Mouse (Mus musculus): ENCODE data around the gene Dyrk3.
"Not testable (repeated sequence)": the region's sequence is repeated elsewhere in the genome, so short reads cannot be mapped to it uniquely, and the experiment has no call there.

Dyrk3 gene

DNA sequence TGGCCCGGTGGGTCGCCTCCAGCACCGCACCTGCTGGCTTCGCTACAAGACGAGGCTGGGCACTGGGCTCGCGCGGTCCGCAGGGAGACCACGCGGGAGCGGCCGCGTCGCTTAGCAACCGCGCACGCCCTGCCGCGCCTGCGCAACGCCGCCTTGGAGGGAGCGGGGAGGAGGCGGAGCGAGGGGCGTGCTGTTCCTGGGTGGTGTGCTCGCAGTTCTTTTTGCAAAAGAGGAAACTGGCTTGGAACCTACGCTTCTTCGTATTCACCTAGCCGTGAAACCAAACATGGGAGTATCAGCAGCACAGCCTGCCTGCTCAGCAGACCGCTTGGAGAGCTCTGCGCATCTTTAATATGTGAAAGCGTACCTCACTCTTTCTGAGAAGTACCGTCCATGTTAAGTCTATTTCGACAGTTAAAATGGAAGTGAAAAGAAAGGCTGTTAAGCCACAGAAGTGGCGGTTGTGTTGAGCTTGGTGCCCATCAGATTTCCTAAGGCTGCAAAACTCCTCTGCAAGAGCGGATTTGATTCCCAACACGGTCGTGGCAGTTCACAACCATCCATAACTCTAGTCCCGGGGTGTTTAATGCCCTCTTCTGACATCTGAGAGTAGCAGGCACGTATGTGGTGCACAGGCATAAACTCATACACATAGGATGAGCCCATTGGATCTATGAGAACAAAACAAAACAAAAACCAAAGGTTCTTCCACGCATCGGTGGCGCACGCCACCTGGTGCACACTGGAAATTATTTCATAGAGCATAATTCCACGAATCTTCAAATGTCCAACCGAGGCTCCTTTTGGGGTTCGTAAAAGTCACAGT, at the start of gene Dyrk3:
Dyrk3 (minus strand) TSS at position 150 of the 826 bp plus-strand sequence.
- peak; percentile 88 for DNase-seq

- DNase-seq: no peak
Measured at GRCm38 (mm10) chr1:131187856-131188255, 49.7 kb upstream of the Dyrk3 start.

DNA sequence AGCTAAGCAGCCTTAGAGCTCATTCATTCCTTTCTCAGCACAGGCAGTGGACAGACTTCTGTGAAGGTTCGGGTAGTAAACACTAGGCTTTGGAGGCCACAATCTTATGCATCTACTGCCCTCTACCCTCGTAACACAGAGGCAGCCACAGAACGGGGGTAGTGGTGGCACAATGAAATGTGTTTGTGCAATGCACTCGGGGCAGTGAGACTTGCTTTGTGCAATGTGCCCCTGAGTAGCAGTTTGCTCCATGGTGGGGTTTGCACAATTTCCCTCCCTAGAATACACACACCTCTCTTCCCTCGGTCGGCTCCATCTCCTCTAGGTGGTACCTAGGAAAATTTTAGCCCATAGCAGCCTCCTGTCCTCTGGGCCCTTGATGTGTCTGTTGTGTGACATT, 48.9 kb upstream of the Dyrk3 start:
- DNase-seq: no peak

GRCm38 (mm10) chr1:131185821-131186506, 47.8 kb upstream of the Dyrk3 start:
- DNase-seq: no peak

GRCm38 (mm10) chr1:131184956-131185660, 47.0 kb upstream of the Dyrk3 start:
- DNase-seq: no peak

GRCm38 (mm10) chr1:131184253-131184955, 46.3 kb upstream of the Dyrk3 start:
- DNase-seq: no peak

- DNase-seq: no peak
Measured at GRCm38 (mm10) chr1:131183201-131183600, 45.1 kb upstream of the Dyrk3 start.

DNA sequence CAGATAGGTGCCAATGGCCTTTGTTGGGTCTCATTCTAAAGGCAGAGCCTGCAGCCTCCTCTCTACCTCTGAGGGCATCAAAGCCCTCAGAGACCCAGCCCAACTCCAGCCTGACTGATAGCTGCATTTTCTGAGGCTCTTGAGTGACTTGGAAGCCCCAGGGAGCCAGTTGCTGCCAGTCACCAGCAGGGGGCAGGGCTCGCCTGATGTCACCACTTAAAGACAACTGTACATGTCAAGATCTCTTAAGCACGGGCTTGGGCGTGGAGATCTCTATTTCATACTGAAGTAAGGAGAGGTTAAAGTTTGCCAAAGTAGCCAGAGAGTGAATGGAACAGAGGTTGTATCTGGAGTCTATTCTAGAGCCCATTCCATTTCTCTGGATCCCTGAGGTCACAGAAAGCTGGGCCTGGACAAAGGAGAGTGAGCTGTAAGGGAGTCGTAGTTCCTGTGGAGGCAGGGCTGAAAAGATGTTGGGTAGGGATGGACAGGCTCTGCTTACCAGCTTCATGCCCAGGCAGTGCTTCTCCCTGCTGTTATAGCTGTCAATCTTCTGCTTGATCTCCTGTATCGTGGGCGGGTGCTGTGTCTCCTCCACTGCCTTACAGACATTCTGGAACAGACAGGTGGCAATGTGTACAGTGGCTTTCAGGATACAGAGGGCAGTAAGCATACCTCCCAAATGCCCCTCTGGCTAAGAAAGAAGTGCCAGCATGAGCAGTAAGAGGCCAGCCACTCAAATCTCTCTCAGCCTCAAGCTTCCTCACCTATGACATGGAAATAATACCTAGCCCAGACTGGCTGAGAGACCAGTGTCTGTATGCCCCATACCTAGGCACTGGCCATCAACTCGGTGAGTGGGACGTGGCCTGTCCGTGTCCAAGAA, 43.7 kb upstream of the Dyrk3 start:
- peak; percentile 87 for DNase-seq

- DNase-seq: no peak
Measured at GRCm38 (mm10) chr1:131180386-131180785, 42.2 kb upstream of the Dyrk3 start.

DNA sequence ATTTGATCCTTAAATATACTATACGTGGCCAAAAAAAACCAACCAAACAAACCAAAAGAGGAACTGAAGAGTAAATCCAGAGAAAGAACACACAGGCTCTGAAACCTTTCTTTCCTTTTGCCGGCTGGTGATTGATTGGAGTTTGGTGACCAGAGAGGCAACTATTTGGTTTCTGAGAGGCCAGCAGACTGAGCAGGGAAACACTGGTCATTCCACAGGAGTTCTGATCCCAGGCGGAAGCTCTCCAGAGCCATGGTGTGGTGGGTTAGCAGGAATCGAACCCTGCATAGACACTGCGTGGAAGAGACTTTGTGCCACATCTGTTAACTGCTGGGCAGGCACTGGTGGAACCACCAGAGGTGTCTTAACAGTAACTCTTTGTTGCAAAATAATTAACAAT, 39.9 kb upstream of the Dyrk3 start:
- DNase-seq: no peak

- no peak for DNase-seq
Measured at GRCm38 (mm10) chr1:131177249-131177648, 39.1 kb upstream of the Dyrk3 start.

GRCm38 (mm10) chr1:131175819-131176218, 37.7 kb upstream of the Dyrk3 start:
- no peak for DNase-seq

DNA sequence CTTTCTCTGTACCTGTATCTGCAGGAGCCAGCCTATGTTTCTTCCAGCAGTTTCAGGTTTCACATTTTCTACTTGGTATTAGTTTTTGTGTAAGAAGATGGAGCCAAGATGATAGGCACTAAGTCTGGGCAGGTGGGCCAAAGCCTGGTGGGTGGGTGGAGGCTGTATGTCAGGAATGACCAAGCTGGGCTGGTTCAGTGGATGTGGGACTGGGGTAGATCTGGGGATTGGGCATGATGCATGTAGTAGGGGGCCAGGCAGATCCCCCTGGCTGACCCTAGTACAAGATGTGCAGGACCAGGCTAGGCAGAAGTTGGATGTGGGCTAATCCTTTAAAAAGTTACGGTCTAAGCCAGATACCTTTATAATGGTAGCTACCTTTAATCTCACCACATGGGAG, 37.0 kb upstream of the Dyrk3 start:
- no peak for DNase-seq

DNA sequence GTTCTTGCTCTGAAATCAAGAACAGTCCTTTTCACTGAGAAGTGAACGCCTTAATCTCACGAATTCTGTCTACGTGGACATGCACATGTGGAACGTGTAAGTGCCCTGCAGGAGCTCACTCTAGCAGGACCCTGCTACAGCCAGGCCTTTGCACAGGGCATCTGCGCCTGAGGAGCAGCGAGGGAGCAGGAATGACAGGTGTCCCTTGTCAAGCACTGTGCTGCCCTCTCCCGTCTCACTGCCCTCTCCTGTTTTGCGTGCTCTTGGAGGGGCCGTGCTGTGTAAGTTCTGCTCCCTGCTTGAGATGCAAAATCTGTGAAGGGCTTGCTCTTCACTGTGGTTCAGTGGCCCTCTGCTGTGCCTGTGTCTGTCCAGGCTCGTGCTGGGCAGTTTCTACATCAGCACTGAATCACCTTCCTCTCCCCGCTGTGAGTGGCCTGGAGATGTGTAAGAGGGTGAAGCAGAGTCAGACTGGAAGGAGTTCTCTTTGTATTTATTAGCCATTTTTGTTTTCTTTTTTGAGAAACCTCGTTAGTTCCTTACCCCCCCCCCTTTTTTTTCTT, 36.2 kb upstream of the Dyrk3 start:
- DNase-seq: no peak

DNA sequence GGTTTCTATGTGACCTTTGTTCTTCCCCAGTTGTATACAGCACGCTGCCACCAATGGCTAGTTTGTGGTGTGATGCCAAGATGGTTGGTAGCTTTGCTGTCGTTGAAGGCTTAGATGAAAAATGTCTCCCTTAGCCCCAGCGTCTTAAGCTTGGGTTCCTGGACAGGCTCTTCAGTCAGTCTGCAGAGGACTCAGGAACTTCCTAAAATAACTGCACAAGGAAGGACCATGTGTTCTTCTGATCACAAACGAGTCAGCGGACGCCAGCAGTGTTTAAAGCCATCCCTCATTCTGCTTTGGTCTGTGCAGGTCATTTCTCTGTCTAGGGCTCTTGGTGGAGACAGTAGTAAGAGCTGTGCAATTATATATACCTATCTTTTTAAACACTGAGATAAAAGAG, 35.7 kb upstream of the Dyrk3 start:
- no peak for DNase-seq

GRCm38 (mm10) chr1:131173001-131173400, 34.9 kb upstream of the Dyrk3 start:
- DNase-seq: no peak

GRCm38 (mm10) chr1:131167612-131168011, 29.5 kb upstream of the Dyrk3 start:
- DNase-seq: no peak

DNA sequence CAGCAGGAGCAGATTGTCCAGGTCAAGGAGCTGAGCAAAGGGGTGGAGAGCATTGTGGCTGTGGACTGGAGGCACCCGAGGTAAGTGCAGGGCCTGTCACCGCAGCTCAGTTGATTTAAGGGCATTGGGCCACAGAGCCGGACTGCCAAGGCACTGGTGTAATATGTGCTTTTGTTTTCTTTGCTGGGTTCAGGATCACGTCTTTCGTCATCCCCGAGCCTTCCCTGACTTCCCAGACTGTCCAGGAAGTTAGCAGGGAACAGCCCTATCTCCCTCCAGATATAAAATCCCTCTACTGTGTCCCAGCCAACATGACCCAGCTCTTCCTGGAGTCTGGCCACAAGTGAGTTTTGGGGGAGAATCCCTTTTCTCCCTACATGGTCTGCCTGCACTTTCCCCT, 26.3 kb upstream of the Dyrk3 start:
- no peak for DNase-seq

GRCm38 (mm10) chr1:131161091-131161490, 23.0 kb upstream of the Dyrk3 start:
- DNase-seq: no peak

- DNase-seq: not testable (repeated sequence)
Measured at GRCm38 (mm10) chr1:131159573-131160327, 21.6 kb upstream of the Dyrk3 start.

- DNase-seq: peak; percentile 43
Measured at GRCm38 (mm10) chr1:131155456-131155855, 17.3 kb upstream of the Dyrk3 start.
